ENCODE assay signal across 15 mouse cellular contexts in the genomic region with DNA sequence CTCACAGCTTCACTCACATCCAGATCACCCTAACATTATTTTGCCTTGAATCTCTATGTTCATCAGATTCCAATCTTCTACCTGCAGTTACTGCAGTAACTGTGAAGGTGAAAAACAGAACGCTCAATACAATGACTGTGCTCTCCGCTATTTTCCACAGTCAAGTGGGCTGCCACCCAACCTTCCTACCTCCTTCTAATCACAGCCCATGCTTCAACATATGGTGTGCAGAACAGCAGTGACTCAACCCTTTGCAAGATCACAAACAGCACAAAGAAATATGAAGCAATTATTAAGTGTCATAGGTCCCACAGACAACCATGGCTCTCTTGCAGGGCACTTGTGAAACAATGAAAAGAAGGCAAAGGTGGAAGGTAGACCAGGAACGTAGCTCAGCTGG. TPM values are rescaled to one million over a fixed set of nuclear protein-coding genes. Genes with fewer than 3 reads are reported as not detected.
"Had no signal": no experiment of that assay in that cellular context is flagged by ENCODE, and none has a peak within 500 bp of the region (broad histone marks: within the 10 kb centered on the region; RNA-seq: fewer than 3 reads in every experiment).

No protein-coding gene starts in this region.

- H3K4me2 ChIP-seq: limb, embryonic 15.5 days; liver, embryonic 12.5 days; lung, embryonic 15.5 days; midbrain, embryonic 11.5 days had no signal

- H3K9ac ChIP-seq: limb, embryonic 15.5 days; liver, embryonic 12.5 days; lung, embryonic 15.5 days had no signal

- H3K9me3 ChIP-seq: limb, embryonic 15.5 days; liver, embryonic 12.5 days; lung, embryonic 15.5 days; megakaryocyte, embryonic 14.5 days had no signal

- ATAC-seq: hindbrain, postnatal 0 days; liver, embryonic 12.5 days; midbrain, embryonic 16.5 days had no signal

- H3K4me3 ChIP-seq: limb, embryonic 15.5 days; liver, embryonic 12.5 days; lung, embryonic 15.5 days; megakaryocyte, embryonic 14.5 days had no signal

- H3K36me3 ChIP-seq: limb, embryonic 15.5 days; liver, embryonic 12.5 days; lung, embryonic 15.5 days had no signal

- H3K4me1 ChIP-seq: limb, embryonic 15.5 days; liver, embryonic 12.5 days had no signal

- H3K27ac ChIP-seq: hindbrain, postnatal 0 days; limb, embryonic 15.5 days; liver, embryonic 12.5 days; lung, embryonic 15.5 days; macrophage had no signal

- H3K27me3 ChIP-seq: limb, embryonic 15.5 days; liver, embryonic 12.5 days; lung, embryonic 15.5 days had no signal

- DNase-seq: kidney, adult 11 months; kidney, postnatal 10 days; kidney, postnatal 4 days; lung, postnatal 14 days; spleen, adult 18-20 months; thymus, adult 2 months; thymus, postnatal 25 days had no signal

RNA-seq across cellular contexts. Expression of a gene that starts 33.9 kb away (rescaled TPM):
- polyA plus RNA-seq: macrophage had no signal
